Mouse (Mus musculus) small intestine, adult 2 months (tissue): ENCODE results near the gene Mbd6.

Experiments used
- CTCF ChIP-seq: fragments of 200-500 bp; IDR thresholded peaks from 2 replicates; pipeline ENCODE4 v1.5.1; 2012; ENCODE audit warnings: low read depth, mild to moderate bottlenecking, control low read depth, inconsistent platforms, low read length, moderate library complexity, mixed read lengths; ENCODE audit not compliant: insufficient replicate concordance, insufficient read length; ENCODE audit errors: extremely low read depth
- POLR2A ChIP-seq: fragments of 200-500 bp; IDR thresholded peaks from 2 replicates; pipeline ENCODE4 v1.6.1; 2012; ENCODE audit warnings: low read depth, mild to moderate bottlenecking, control low read depth, inconsistent platforms, low read length, moderate library complexity

- TF ChIP-seq CTCF (no peak), POLR2A (no peak)
Measured at GRCm38 (mm10) chr10:127312858-127313257, 24.0 kb upstream of the Mbd6 start.
